ENCODE assay signal across 23 mouse cellular contexts in the genomic region with DNA sequence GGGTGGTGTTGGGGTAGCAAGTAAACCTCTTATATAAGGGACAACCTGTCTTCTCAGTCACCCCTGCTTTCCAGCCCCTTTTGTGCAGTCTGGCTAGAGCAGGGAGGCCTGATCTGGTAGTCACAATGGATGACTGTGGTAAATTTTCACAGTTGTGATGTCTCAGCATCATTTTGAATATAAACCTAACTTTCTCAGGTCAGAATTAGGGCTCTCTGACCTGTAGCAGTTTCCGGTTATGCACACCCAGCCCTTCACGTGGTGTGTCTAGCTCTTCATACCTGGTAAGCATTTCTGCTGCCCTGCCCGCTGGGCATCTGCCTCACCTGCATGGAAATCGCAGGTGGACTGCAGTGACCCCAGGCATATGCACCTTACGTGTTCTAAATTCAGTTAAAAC. TPM values are rescaled to one million over a fixed set of nuclear protein-coding genes. Genes with fewer than 3 reads are reported as not detected.
"Had no signal": no experiment of that assay in that cellular context is flagged by ENCODE, and none has a peak within 500 bp of the region (broad histone marks: within the 10 kb centered on the region; RNA-seq: fewer than 3 reads in every experiment).

No protein-coding gene starts in this region.

- H3K9ac ChIP-seq: heart, embryonic 15.5 days; hindbrain, embryonic 15.5 days; kidney, embryonic 15.5 days; limb, embryonic 13.5 days; limb, embryonic 15.5 days; liver, embryonic 12.5 days had no signal

- DNase-seq: heart, adult 11 months had no signal

- H3K4me3 ChIP-seq: heart, adult 2 months; heart, embryonic 13.5 days; heart, embryonic 15.5 days; hindbrain, embryonic 13.5 days; hindbrain, embryonic 15.5 days; kidney, embryonic 15.5 days; limb, embryonic 13.5 days; limb, embryonic 15.5 days; liver, embryonic 12.5 days had no signal

- H3K36me3 ChIP-seq: heart, embryonic 13.5 days; heart, embryonic 15.5 days; hindbrain, embryonic 13.5 days; hindbrain, embryonic 15.5 days; kidney, embryonic 15.5 days; limb, embryonic 13.5 days; limb, embryonic 15.5 days; liver, embryonic 12.5 days had no signal

- H3K9me3 ChIP-seq: heart, embryonic 13.5 days; heart, embryonic 15.5 days; hindbrain, embryonic 13.5 days; hindbrain, embryonic 15.5 days; kidney, embryonic 15.5 days; limb, embryonic 13.5 days; limb, embryonic 15.5 days; liver, embryonic 12.5 days had no signal

- H3K4me2 ChIP-seq: heart, embryonic 11.5 days; heart, embryonic 13.5 days; heart, embryonic 15.5 days; hindbrain, embryonic 13.5 days; kidney, embryonic 15.5 days; limb, embryonic 15.5 days; liver, embryonic 12.5 days had no signal

- H3K27ac ChIP-seq: heart, adult 2 months; heart, embryonic 13.5 days; heart, embryonic 15.5 days; kidney, embryonic 15.5 days; kidney, postnatal 0 days; limb, embryonic 13.5 days; limb, embryonic 15.5 days; liver, embryonic 12.5 days had no signal

- ATAC-seq: intestine, embryonic 16.5 days; liver, embryonic 12.5 days had no signal

RNA-seq across cellular contexts. Expression of gene Fut7, which starts 4.2 kb away (rescaled TPM):
- total RNA-seq: gastrocnemius, adult 18-20 months; gastrocnemius, postnatal 10 days; gastrocnemius, postnatal 36 days; heart, postnatal 14 days; liver, adult 2 months had no signal
- polyA plus RNA-seq: heart, embryonic 11.5 days; heart, postnatal 0 days; intestine, embryonic 14.5 days; kidney, postnatal 0 days; limb, embryonic 11.5 days had no signal

RNA-seq across cellular contexts. Expression of gene Clic3, which starts 29.4 kb away (rescaled TPM):
- total RNA-seq: hematopoietic stem cell, adult 5-6 weeks had no signal
- polyA plus RNA-seq: limb, embryonic 11.5 days had no signal

RNA-seq across cellular contexts. Expression of gene Entpd2, which starts 31.6 kb away (rescaled TPM):
- total RNA-seq: hematopoietic stem cell, adult 5-6 weeks had no signal
- polyA plus RNA-seq: hindbrain, embryonic 11.5 days; limb, embryonic 11.5 days had no signal
